Mouse (Mus musculus) layer of hippocampus, postnatal 36 days (tissue): ENCODE data around the gene Cxcr4. TPM values are rescaled to one million over a fixed set of nuclear protein-coding genes. Genes with fewer than 3 reads are reported as not detected.

Experiments used
- DNase-seq, 2 experiments: peaks; one replicate each; pipeline ENCODE4 v3.0.0; 2022
- total RNA-seq, 2 experiments: library from RNA; stranded (reverse); gene quantifications; 2 replicates each; pipeline ENCODE4 v1.2.3; 2021

Cxcr4 gene
- total RNA-seq, 2 experiments from 2014 or later = 5.9 to 6.1 TPM

DNA sequence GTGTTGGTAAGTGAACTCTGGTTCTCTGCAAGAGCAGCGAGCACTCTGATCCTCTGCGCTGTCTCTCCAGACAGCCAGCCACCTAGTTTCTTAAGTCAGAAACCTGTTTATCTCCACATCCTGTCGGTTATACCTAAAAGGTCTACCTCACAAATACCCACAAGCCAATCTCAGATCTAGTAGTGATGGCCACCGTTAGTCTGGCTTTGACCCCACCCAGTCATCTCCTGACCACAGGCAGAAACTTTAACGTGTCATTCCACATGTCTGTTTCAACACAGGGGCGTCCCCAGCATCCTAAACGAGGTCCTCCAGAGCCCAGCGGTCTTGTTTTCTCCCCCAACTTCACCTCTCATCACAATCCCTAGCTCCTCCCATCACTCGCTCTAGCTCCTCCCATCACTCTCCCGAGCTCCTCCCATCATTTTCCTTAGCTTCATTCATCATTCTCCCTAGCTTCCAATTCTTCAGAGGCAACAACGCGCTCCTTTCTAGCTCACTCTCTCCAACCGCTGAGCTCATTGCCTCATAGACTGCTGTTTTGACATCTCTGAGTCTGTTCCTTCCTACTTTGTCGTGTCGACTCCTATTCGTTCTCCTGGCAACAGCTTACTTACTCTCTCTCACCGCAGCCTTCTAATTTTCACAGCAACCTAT is 22.0 kb downstream of the Cxcr4 start:
- no peak for DNase-seq

DNA sequence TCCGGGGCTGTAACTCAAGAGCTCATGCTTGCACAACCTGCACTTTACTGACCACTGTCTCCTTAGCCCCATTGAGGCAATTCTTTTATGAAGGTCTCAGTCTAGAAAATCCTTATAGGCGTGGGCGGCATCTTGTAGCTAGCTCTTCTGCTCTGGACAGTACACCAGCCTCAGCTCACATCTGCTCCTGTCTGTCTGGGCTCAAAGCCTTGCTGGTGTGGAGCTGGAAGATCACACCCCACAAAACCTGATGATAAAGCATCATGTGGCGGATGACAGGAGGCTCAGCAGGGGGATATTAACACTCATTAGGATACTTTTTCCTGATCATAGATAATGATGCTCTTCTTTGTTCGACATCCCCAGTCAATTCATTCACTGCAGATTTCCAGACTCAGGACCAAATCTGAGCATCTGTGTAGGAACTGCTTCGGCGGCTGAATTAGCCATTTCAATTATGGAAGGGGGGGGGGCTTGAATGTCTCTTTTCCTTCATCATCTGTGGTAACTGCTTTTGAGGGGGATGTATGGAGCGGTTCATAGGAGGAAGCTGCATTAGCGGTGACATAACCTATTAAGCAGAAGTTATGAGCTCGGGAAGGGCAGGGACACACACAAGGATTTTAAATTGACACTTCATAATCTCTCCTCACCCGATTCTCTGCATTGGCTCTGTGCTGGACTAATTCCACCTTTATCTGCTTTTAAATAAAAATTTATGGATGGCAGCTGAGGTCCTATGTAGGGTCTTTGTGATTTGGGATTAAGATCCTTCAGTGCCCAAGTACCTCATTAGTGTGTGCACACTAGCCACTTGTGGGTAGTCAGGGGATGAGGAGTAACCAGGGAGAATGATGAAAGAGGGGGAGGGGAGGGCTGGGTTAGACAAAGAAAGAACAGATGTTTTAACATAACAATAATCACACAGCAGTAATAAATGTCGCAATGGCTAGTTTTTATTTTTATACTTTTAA is 24.6 kb downstream of the Cxcr4 start:
- no peak for DNase-seq

DNA sequence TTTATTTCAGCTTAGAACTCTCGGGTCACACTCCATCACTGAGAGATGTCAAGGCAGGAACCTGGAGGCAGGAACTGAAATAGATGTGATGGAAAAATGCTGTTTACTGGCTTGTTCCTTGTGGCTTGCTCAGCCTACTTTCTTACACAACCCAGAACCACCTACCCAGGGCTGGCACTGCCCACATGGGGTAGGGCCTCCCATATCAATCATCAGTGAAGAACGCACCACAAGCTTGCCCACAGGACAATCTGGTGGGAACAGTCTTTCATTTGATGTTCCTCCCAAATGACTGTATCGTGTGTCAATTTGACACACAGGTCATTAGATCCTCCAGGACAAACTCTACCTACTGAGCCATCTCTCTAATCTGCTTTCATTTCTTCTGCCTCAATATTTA is 28.2 kb downstream of the Cxcr4 start:
- DNase-seq = no peak

DNA sequence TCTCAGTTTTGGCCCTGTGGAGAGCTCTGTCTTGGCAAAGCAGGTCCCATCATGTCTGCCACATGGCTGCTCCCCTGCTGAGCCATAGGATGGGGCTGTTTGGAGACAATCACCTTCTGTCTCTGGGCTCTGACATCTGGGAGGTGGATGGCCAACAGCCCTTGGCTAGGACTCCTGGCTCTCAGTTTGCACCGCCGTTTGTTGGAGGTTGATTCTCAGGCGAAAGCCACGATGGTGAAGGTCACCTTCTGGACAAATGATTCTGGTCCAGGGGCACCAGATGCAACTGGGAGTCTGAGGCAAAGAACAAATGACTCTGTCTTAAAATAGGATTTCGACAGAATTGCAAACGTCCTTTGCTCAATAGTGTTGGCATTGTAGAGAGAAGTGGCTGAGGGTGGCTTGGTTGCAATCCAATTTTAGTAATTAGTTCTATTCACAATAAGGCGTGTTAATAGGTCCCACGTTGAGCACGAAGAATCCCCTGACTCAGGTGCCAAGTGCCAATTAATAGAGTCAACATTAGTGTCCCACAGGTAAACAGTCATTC is 30.7 kb downstream of the Cxcr4 start:
- peak; percentile 30 to 53 for DNase-seq

DNA sequence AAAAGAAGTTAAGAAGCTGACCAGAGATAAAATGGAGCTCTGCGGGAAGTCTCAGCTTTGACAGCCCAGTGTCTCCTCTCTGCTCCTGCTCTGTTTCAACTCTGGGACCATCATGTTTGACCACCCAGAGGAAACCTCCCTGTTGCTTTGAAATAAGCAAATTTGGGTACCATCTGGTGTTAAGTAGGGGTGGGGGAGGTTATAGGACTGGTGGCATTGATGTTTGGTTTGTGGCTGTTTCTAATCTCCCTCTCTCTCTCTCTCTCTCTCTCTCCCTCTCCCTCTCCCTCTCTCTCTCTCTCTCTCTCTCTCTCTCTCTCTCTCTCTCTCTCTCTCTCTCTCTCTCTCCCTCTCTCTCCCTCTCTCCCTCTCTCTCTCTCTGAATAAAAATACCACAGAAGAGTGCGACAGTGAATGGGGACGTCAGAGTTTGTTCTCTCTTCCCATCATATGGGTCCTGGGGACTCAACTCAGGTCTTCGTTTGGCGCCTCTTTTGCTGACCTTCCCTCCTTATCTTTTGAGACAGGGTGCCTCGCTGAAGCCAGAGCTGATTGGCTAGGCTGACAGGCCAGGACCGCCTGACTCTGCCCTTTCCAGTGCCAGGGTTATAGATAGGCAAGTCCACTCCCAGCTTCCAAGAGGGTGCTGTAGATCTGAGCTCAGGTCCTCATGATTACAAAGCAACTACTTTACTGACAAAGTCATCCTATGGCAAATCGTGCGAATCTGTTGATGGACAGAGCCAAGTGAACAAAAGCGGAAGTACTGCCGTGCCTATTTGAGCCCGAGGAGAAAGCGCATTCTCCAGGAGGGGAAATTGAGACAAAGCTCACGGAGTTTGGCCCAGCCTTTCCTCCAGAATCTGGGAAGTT is 31.4 kb downstream of the Cxcr4 start:
- DNase-seq = no peak

DNA sequence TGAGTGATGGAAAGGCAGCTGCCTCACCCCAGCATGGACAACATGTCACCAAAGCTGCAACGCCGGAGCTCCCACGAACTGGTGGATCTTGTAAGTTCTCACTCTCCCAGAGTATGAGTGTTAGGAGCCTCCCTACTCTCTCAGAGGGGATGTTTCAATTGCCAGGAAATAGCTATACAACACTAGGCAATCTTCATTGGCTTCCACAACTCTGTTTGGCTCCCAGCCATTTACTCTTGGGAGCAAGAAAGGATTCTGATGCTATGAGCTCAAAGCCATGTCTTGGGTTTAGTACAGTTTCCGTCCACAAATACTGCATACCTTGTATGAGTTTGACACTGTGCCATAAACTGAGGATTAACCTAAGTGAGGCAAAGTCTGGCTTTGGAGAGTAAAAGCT is 34.1 kb downstream of the Cxcr4 start:
- no peak for DNase-seq

DNA sequence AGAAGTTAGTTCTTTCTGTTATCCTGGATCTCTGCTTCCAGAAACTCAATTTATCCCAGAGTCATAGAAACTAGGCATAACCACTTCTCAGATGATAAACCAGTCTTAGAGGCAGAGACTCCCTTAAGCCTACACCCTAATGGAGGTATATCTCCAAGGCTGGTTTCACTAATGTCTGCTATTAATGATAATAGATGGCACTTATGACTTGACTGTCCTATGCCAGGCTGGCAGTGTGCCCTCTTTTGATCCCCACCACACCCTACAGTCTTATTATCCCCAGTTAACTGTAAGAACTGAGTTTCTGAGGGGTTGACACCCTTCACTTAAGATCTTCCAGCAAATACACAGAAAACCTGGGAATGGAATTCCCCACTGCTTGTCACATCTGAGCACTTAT is 39.5 kb downstream of the Cxcr4 start:
- DNase-seq = no peak

DNA sequence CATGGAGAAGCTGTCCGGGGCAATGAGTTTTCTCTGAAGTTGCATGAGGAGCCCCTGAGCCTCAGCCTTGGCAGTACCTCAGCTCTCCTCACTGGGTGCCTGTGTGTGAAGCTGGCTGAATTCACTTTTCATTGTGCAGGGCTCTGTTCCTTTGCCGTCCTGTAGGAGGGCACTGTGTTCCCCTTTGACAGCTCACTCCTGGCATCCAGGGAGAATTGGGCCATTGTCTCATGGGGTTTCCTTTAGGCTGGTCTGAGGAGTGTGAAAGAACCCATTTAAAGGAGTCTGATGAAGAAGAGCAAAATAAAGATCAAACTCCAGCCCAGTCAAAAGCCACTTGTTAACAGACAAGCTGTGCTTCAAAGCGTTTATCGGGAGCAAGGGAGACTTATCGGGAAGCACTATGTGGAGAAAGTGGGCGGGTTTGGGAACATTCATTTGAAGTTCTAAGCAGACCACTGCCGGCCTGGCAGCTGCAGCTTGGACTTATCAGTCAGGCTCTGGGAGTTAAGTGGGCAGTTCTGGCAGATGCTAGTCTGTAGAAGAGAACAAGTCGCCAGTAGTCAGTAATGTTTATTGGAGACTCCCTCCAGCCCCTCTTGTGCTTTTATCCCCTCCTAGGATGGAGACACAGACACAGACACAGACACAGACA is 40.2 kb downstream of the Cxcr4 start:
- DNase-seq = no peak

DNA sequence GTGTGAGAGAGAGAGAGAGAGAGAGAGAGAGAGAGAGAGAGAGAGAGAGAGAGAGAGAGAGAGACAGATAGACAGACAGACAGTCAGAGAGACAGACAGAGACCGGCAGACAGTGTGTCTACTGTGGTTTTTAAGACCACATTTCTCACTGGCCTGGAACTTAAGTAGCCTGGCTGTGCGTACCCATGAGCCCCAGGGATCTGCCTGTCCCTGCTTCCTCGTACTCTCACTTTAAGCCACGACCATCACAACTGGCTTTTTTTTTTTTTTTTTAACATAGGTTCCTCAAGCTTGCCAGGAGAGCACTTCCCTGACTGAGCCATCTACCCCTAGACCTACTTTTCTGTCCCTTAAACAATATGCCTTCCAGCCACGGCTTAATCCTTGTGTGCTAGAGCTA is 42.7 kb downstream of the Cxcr4 start:
- DNase-seq = no peak

DNA sequence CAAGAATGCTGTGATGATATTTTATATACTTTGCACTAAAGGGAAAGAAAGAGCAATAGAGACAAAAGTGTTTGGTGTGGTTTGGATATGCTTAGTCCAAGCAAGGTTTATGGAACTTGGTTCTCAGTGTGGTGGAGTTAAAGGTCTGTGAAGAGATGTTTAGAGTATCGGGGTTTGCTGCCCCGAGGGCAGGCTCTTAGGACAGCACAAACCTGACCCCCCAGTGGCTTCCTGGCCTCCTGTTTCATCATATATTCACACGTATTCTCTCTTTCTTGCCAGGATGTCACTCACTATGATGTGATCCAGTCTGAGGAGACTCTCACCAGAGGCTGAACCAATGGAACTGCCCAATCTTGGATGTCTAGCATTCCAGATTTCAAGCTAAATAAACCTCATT is 43.1 kb downstream of the Cxcr4 start:
- no peak for DNase-seq

DNA sequence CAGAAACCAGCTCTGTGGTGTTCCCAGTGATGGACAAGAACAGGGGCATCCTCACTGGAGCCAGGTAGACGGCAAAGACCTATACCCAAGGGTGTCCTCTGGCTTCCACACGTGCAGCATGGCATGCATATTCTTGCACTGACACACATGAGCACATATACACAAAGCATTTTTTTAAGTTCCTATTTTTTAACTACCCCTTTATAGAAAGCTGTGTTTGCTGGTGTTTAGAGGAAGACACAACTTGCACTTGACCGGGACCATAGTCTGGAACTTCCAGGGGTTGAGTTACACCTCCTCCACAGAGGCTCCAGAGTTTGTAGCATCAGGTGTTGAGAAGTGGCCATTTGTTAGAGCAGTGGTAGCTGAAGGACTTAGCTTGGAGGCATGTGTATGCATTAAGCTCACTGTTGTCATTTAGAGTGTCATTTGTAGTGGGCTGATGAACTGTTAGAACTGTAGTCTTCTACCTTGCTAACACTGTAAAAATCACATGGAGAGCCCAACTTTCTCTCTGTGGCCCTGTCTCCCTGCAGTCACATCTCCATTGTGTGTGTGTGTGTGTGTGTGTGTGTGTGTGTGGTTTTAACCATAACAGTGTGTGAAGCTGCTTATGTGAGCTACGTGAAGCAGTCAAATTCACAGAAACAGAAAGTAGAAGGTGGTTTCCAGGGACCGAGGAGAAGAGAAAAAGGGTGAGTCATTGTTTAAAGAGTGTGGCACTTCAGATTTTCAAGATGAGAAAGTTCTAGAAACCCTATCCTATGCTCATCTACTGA is 43.7 kb downstream of the Cxcr4 start:
- no peak for DNase-seq

DNA sequence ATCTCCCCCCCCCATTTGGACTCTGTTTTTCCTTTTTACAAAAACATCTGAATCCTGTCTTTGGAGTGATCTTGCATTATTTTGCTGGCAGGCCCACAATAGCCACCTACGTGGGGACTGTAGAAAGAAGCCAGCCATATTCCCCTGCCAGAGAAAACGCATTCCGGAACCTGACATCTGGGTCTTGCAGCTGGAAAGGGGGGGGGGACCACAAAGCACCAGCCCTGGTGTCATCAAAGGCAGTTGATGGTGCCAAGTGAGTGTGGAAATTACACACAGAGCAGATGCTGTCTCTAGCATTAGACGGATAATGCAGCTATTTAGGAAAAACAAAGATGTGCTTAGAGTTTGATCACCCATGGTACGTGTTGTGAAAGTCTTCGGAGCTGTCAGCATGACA is 46.4 kb downstream of the Cxcr4 start:
- DNase-seq = no peak

DNA sequence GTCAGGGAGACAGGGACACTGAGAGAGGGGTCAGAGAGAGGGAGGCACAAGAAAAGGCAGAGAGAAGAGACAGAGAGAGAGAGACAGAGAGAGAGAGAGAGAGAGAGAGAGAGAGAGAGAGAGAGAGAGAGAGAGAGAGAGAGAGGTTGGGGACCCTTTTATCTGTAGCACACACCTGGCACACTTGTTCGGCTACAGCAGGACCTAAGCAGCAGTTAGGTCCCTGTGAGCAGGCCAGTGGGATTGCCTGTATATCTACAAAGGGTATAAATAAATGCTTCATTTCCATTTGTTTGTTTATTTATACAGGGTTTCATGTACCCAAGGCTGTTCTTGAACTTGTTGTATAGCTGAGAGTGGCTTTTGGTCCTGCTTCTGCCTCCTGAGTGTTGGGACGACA is 49.0 kb downstream of the Cxcr4 start:
- no peak for DNase-seq

DNA sequence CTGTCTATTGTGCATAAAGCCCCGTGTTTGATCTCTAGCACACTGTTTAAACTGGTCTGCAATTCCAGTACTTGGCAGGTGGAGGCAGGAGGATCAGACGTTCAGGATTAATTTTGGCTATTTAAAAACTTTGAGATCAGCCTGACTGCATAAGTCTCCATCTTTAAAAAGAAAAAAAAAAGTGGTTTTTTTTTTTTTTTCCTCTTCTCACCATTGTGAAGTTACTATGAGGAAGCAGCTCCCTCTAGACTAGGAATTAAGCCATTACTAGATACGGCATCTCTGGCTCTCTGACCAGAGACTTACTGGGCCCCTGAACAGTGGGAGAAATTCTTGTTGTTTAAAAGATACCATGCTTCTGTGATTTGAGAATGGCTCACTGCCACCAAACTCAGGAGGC is 49.5 kb downstream of the Cxcr4 start:
- no peak for DNase-seq

DNA sequence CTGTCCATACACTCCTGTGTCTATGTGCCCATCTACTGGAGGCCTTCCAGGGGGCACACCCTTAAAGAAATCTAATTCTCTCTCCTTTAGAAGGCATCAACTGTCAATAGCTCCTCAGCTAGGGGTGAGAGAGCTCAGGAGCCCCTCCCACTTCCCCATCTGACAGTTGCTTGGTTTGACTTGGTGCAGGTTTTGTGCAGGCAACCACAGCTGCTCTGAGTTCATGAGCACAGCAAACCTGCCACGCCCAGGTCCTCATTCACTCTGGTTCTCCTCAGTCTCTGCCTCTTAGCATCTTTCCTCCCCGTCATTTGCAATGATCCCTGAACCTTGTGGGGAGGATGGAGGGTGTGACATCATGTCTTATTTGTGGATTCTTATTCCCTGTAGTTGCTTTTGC is 51.9 kb downstream of the Cxcr4 start:
- DNase-seq = no peak

DNA sequence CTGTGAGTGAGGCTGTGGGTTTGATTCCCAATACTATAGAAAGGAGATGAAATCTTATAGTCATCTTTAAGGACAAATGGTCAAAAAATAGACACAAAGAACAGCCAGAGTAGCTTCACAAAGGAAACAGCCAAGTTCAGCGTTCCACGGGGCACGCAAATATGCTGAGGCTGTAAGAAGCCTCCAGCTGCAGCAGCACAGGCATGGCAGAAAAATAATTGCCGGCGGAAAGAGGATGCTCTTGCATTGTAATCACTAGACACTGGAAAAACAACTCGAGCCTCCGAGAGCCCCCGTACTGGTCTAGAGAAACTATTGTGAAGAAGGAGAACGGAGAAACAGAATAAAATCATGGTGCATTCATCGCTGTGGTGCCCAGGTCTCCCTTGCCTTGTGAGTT is 52.5 kb downstream of the Cxcr4 start:
- DNase-seq = no peak

Other genes starting within 250 kb of the Cxcr4 start
- gene Mcm6, start 232.6 kb downstream of the Cxcr4 start, total RNA-seq = 10 to 100 TPM; 15.5 to 16.4 TPM
- 10 to 100 TPM; 68.6 to 72.3 TPM for gene Dars, start 174.9 kb downstream of the Cxcr4 start, total RNA-seq